Mouse (Mus musculus) cerebellum, adult 2 months (tissue): ENCODE measurements around the gene Slc22a1.

ENCODE experiments used
- CTCF ChIP-seq: fragments of 200-500 bp; IDR thresholded peaks from 2 replicates; pipeline ENCODE4 v1.5.1; 2011; ENCODE audit warnings: low read depth, mild to moderate bottlenecking, control low read depth, low read length, moderate library complexity, borderline replicate concordance; ENCODE audit not compliant: insufficient read depth
- POLR2A ChIP-seq: fragments of 200-500 bp; IDR thresholded peaks from 2 replicates; pipeline ENCODE4 v1.6.1; 2011; ENCODE audit warnings: low read length, control low read depth, borderline replicate concordance; ENCODE audit not compliant: insufficient read depth

GRCm38 (mm10) chr17:12607202-12607601 lies 68.4 kb downstream of the Slc22a1 start:
- TF ChIP-seq CTCF (no peak), POLR2A (no peak)
